Mouse (Mus musculus) embryonic fibroblast, embryonic 13.5 days (primary cell): Measurements from ENCODE around the gene Galnt2.

Source experiments
- CTCF ChIP-seq: IDR thresholded peaks from 2 replicates; pipeline ENCODE4 v1.5.1; 2011; ENCODE audit warnings: mild to moderate bottlenecking, control low read depth, low read length, moderate library complexity, borderline replicate concordance; ENCODE audit not compliant: insufficient read depth
- POLR2A ChIP-seq: IDR thresholded peaks from 2 replicates; pipeline ENCODE4 v1.6.1; 2011; ENCODE audit warnings: low read depth, mild to moderate bottlenecking, control low read depth, low read length, moderate library complexity

DNA sequence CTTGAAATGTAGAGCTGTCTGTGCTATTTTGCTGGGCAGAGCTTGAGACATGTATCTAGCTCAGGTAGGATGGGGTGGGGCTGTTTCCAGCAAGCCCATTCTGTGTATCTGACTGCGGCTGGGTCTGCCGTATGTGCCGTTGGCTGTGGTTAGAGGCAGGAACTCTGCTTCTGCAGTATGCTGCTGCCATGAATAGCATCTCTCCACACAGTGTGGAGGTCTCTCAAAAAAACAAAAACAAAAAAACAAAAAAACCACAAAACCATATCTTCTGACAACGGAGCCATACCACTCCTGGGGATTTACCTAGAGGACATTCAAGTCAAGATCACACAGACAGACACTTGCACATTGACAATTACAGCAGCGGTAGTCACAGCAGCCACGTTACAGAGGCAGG, 86.6 kb downstream of the Galnt2 start:
- TF ChIP-seq CTCF (no peak), POLR2A (no peak)
